Mouse (Mus musculus) forebrain, embryonic 11.5 days (tissue): Measurements from ENCODE around the gene Gtf2a1l. TPM values are rescaled to one million over a fixed set of nuclear protein-coding genes. Genes with fewer than 3 reads are reported as not detected.

Experiments used
- ATAC-seq: fragments of 200-750 bp; cut with Nextera tagmentation; replicated peaks from 2 replicates; pipeline ENCODE4 v1.8.0; 2017; ENCODE audit warnings: moderate TSS enrichment; ENCODE audit not compliant: low FRiP score
- DNase-seq: peaks from one replicate; pipeline ENCODE4 v3.0.0-alpha.2; 2017; ENCODE audit warnings: low spot score
- H3K27ac ChIP-seq: fragments of 300-500 bp; sonication (generic); 2 replicates; pipeline ENCODE4 v1.5.1; 2014; ENCODE audit warnings: low read depth, low read length
- H3K27me3 ChIP-seq: fragments of 300-500 bp; sonication (generic); 2 replicates; pipeline ENCODE4 v1.6.1; 2014; ENCODE audit warnings: mild to moderate bottlenecking, low read length, mixed read lengths; ENCODE audit not compliant: control insufficient read depth, insufficient read depth
- H3K36me3 ChIP-seq: fragments of 300-500 bp; sonication (generic); 2 replicates; pipeline ENCODE4 v1.6.1; 2014; ENCODE audit warnings: mild to moderate bottlenecking, low read length, moderate library complexity, mixed read lengths; ENCODE audit not compliant: control insufficient read depth, insufficient read depth
- H3K4me1 ChIP-seq: fragments of 300-500 bp; sonication (generic); replicated peaks from 2 replicates; pipeline ENCODE4 v1.6.1; 2014; ENCODE audit warnings: low read length, mixed read lengths; ENCODE audit not compliant: control insufficient read depth, insufficient read depth
- H3K4me2 ChIP-seq: fragments of 300-500 bp; sonication (generic); 2 replicates; pipeline ENCODE4 v1.6.1; 2014; ENCODE audit warnings: low read depth, mild to moderate bottlenecking, low read length, moderate library complexity, mixed read lengths; ENCODE audit not compliant: severe bottlenecking
- H3K4me3 ChIP-seq: fragments of 300-500 bp; sonication (generic); 2 replicates; pipeline ENCODE4 v1.5.1; 2014; ENCODE audit warnings: low read depth, low read length
- H3K9ac ChIP-seq: fragments of 300-500 bp; sonication (generic); 2 replicates; pipeline ENCODE4 v1.6.1; 2014; ENCODE audit warnings: low read length
- H3K9me3 ChIP-seq: fragments of 300-500 bp; sonication (generic); 2 replicates; pipeline ENCODE4 v1.6.1; 2016; ENCODE audit warnings: low read length, mixed read lengths; ENCODE audit not compliant: control insufficient read depth
- WGBS: fragments of 180-500 bp; shearing (Covaris S2); extraction: QIAGEN DNeasy Blood & Tissue Kit; methylation state at CpG from one replicate; pipeline ENCODE4 v1.1.7; 2014; 5-methylcytosine and 5-hydroxymethylcytosine counted together
- polyA plus RNA-seq: library from polyadenylated mRNA; unstranded; fragments of >200 nt; fragmentation: Nextera tagmentation; extraction: Ambion mirVana; gene quantifications from 2 replicates; pipeline ENCODE4 v1.2.1, GENCODE M21; 2014

Gtf2a1l gene
- polyA plus RNA-seq = 0.36 TPM in 1 of 2 replicates, not detected in the other

GRCm38 (mm10) chr17:88668452-88668851 lies at the start of gene Gtf2a1l:
Gene Gtf2a1l (plus strand): TSS chr17:88668660.
- peaks cover 16% of the 10 kb centered on the region for H3K27me3 ChIP-seq
- H3K9me3 ChIP-seq = no peaks in the 10 kb centered on the region
- H3K9ac ChIP-seq = no peak within 1 kb of the TSS
- H3K4me2 ChIP-seq = peak within 1 kb of the TSS; percentile 29; the same call in 1 of the 2 replicates
- H3K27ac ChIP-seq = no peak within 1 kb of the TSS
- H3K4me3 ChIP-seq = no peak within 1 kb of the TSS
- no peaks in the 10 kb centered on the region for H3K36me3 ChIP-seq
- 0 out of 2 replicates have a peak, but pooled peaks cover 1% of the 10 kb centered on the region for H3K4me1 ChIP-seq
- ATAC-seq = peak; percentile 70
- peak; percentile 74 for DNase-seq
- 25% methylated on average over 21 of the region's 21 CpGs for WGBS

DNA sequence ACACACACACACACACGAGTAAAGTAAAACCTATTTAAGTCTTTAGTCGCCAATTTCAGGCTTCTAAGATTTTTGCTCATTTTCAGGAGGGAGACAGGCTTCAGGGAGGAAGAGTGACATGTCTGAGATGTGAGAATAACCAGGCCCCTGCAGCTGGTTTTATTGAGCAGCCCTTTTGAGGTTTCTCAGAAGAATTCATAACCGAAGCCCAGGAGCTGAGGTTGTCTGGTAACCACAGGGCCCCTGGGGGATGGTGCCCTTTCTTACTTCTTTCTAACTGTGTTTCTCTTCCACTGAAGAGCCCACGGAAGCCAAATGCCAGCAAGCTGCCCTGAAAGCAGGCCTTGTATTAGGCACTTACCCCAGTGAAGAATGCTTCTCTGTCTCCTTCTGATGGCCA lies 47.5 kb upstream of the Gtf2a1l start:
- ATAC-seq (no peak), DNase-seq (no peak)
- 89% methylated on average over 4 of the region's 4 CpGs for WGBS

GRCm38 (mm10) chr17:88621374-88621773 lies 47.1 kb upstream of the Gtf2a1l start:
- Histone ChIP-seq H3K4me3 (no peak overlapping the region), H3K9ac (no peak overlapping the region), H3K4me1 (0 out of 2 replicates have a peak, but pooled peaks cover under 1% of the 10 kb centered on the region), H3K4me2 (no peak overlapping the region), H3K36me3 (no peaks in the 10 kb centered on the region), H3K9me3 (no peaks in the 10 kb centered on the region), H3K27ac (no peak overlapping the region), H3K27me3 (no peaks in the 10 kb centered on the region)
- DNase-seq (no peak), ATAC-seq (no peak)
- WGBS = 93% methylated on average over 3 of the region's 3 CpGs

More for the DNA sequence above, 47.5 kb upstream of the Gtf2a1l start:
- no peak overlapping the region for H3K9ac ChIP-seq
- H3K4me1 ChIP-seq = no peaks in the 10 kb centered on the region
- no peaks in the 10 kb centered on the region for H3K27me3 ChIP-seq
- H3K27ac ChIP-seq = no peak overlapping the region
- no peak overlapping the region for H3K4me2 ChIP-seq
- no peaks in the 10 kb centered on the region for H3K36me3 ChIP-seq
- no peak overlapping the region for H3K4me3 ChIP-seq
- no peaks in the 10 kb centered on the region for H3K9me3 ChIP-seq

GRCm38 (mm10) chr17:88622711-88623110 lies 45.7 kb upstream of the Gtf2a1l start:
- no peak overlapping the region for H3K27ac ChIP-seq
- H3K9me3 ChIP-seq = no peaks in the 10 kb centered on the region
- DNase-seq (no peak), ATAC-seq (no peak)
- WGBS = 92% methylated on average over 1 of the region's 1 CpGs
- 0 out of 2 replicates have a peak, but pooled peaks cover 3% of the 10 kb centered on the region for H3K4me1 ChIP-seq
- no peaks in the 10 kb centered on the region for H3K27me3 ChIP-seq
- no peak overlapping the region for H3K4me2 ChIP-seq
- no peak overlapping the region for H3K9ac ChIP-seq
- no peaks in the 10 kb centered on the region for H3K36me3 ChIP-seq
- no peak overlapping the region for H3K4me3 ChIP-seq

GRCm38 (mm10) chr17:88624386-88624785 lies 44.1 kb upstream of the Gtf2a1l start:
- 94% methylated on average over 4 of the region's 4 CpGs for WGBS
- DNase-seq (no peak), ATAC-seq (no peak)
- H3K4me2 ChIP-seq = no peak overlapping the region
- H3K27me3 ChIP-seq = no peaks in the 10 kb centered on the region
- H3K36me3 ChIP-seq = no peaks in the 10 kb centered on the region
- no peak overlapping the region for H3K4me3 ChIP-seq
- H3K27ac ChIP-seq = no peak overlapping the region
- H3K9me3 ChIP-seq = no peaks in the 10 kb centered on the region
- no peak overlapping the region for H3K9ac ChIP-seq
- H3K4me1 ChIP-seq = peaks cover 3% of the 10 kb centered on the region; the same call in 1 of the 2 replicates

- Histone ChIP-seq H3K36me3 (no peaks in the 10 kb centered on the region), H3K4me2 (no peak overlapping the region), H3K4me1 (peaks cover 5% of the 10 kb centered on the region), H3K27ac (no peak overlapping the region), H3K27me3 (no peaks in the 10 kb centered on the region), H3K9me3 (no peaks in the 10 kb centered on the region), H3K4me3 (no peak overlapping the region), H3K9ac (no peak overlapping the region)
- 94% methylated on average over 13 of the region's 13 CpGs for WGBS
- ATAC-seq (no peak), DNase-seq (no peak)
Measured at GRCm38 (mm10) chr17:88625350-88625749, 43.1 kb upstream of the Gtf2a1l start.

DNA sequence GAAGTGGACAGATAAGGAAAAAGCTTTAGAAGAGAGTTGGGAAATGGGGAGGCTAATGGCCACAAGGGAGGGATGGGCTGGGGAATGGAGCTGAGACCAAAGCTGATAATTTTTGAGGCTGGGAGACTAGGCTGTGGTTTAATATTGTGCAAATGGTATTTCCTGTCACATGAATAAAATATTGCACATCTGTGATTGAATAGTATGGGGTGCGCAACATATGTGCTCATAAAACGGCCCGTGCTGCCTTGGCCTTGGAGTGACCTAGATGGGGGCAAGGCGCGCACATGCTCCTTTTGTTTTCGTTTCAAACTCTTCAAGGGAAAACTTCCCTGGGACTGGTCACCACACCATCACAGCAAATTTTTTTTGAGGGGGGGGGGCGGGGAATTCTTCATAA lies 42.5 kb upstream of the Gtf2a1l start:
- no peak for ATAC-seq
- no peak overlapping the region for H3K9ac ChIP-seq
- H3K9me3 ChIP-seq = no peaks in the 10 kb centered on the region
- H3K4me1 ChIP-seq = peaks cover 5% of the 10 kb centered on the region
- no peaks in the 10 kb centered on the region for H3K27me3 ChIP-seq
- WGBS = 78% methylated on average over 7 of the region's 7 CpGs
- H3K36me3 ChIP-seq = no peaks in the 10 kb centered on the region
- no peak overlapping the region for H3K4me2 ChIP-seq
- H3K27ac ChIP-seq = no peak overlapping the region
- no peak for DNase-seq
- no peak overlapping the region for H3K4me3 ChIP-seq

DNA sequence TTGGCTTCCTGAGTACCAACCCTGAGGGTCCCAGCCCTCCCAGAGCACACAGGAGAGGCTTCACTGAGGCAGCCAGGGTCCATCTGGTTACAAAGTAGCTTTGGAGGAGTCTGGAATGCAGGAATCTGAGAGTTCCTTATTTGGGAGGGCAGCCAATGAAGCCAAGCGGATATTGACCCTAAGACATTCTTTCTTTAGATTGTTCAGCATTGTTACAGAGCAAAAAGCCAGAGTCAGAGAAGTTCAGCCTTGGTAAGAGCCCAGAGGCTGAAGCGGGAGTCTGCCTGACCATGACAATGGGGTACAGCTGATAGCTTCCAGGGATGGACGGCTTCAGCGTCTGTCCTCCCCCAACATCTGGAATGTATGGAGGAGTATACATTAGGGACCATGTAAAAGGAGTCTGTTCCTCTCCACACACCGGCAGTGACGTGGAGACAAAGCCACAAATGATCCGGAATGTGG lies 42.1 kb upstream of the Gtf2a1l start:
- no peaks in the 10 kb centered on the region for H3K36me3 ChIP-seq
- peaks cover 5% of the 10 kb centered on the region for H3K4me1 ChIP-seq
- no peaks in the 10 kb centered on the region for H3K9me3 ChIP-seq
- H3K4me2 ChIP-seq = no peak overlapping the region
- ATAC-seq = no peak
- no peak overlapping the region for H3K4me3 ChIP-seq
- 0 out of 2 replicates have a peak overlapping the region, but pooled peaks have one; percentile 39 for H3K27ac ChIP-seq
- no peaks in the 10 kb centered on the region for H3K27me3 ChIP-seq
- WGBS = 41% methylated on average over 7 of the region's 7 CpGs
- no peak for DNase-seq
- H3K9ac ChIP-seq = no peak overlapping the region

- 84% methylated on average over 7 of the region's 7 CpGs for WGBS
- no peaks in the 10 kb centered on the region for H3K36me3 ChIP-seq
- ATAC-seq = no peak
- H3K9ac ChIP-seq = no peak overlapping the region
- H3K4me1 ChIP-seq = peaks cover 5% of the 10 kb centered on the region
- no peak overlapping the region for H3K27ac ChIP-seq
- no peaks in the 10 kb centered on the region for H3K27me3 ChIP-seq
- H3K4me2 ChIP-seq = no peak overlapping the region
- no peaks in the 10 kb centered on the region for H3K9me3 ChIP-seq
- no peak for DNase-seq
- no peak overlapping the region for H3K4me3 ChIP-seq
Measured at GRCm38 (mm10) chr17:88627150-88627549, 41.3 kb upstream of the Gtf2a1l start.
